Mouse (Mus musculus) kidney, postnatal 10 days (tissue): Measurements from ENCODE around the gene Pif1.

Experiments
- DNase-seq: peaks from one replicate; pipeline ENCODE4 v3.0.0; 2021; ENCODE audit warnings: mixed read lengths

Gene Pif1

GRCm38 (mm10) chr9:65600951-65601350 is 14.0 kb downstream of the Pif1 start:
- no peak for DNase-seq

GRCm38 (mm10) chr9:65603401-65604102 is 16.6 kb downstream of the Pif1 start:
- peak; percentile 39 for DNase-seq

GRCm38 (mm10) chr9:65605471-65606136 is 18.6 kb downstream of the Pif1 start:
- peak; percentile 83 for DNase-seq

GRCm38 (mm10) chr9:65606321-65607109 is 19.6 kb downstream of the Pif1 start:
- no peak for DNase-seq

- no peak for DNase-seq
These were observed 20.2 kb downstream of the Pif1 start for GRCm38 (mm10) chr9:65607120-65607519.

GRCm38 (mm10) chr9:65611969-65612486 is 25.1 kb downstream of the Pif1 start:
- DNase-seq, result no peak

GRCm38 (mm10) chr9:65613098-65613497 is 26.1 kb downstream of the Pif1 start:
- no peak for DNase-seq

GRCm38 (mm10) chr9:65619311-65619710 is 32.4 kb downstream of the Pif1 start:
- DNase-seq, result no peak

GRCm38 (mm10) chr9:65621196-65621595 is 34.2 kb downstream of the Pif1 start:
- no peak for DNase-seq

GRCm38 (mm10) chr9:65621666-65622065 is 34.7 kb downstream of the Pif1 start:
- peak; percentile 38 for DNase-seq

GRCm38 (mm10) chr9:65622826-65623225 is 35.9 kb downstream of the Pif1 start:
- no peak for DNase-seq

- no peak for DNase-seq
These were observed 37.3 kb downstream of the Pif1 start for GRCm38 (mm10) chr9:65624266-65624665.

GRCm38 (mm10) chr9:65629025-65629766 is 42.2 kb downstream of the Pif1 start, which contains the start of gene Rbpms2:
Gene Rbpms2, plus strand, starts transcription at chr9:65629648.
- DNase-seq, result peak; percentile 73

- DNase-seq, result peak; percentile 84
These were observed 43.0 kb downstream of the Pif1 start for GRCm38 (mm10) chr9:65629767-65630630.

- peak; percentile 77 for DNase-seq
These were observed 43.8 kb downstream of the Pif1 start for GRCm38 (mm10) chr9:65630631-65631353.

GRCm38 (mm10) chr9:65631354-65632021 is 44.5 kb downstream of the Pif1 start:
- DNase-seq, result peak; percentile 17

- DNase-seq, result no peak
These were observed 48.8 kb downstream of the Pif1 start for GRCm38 (mm10) chr9:65635766-65636165.

GRCm38 (mm10) chr9:65636926-65637325 is 50.0 kb downstream of the Pif1 start:
- DNase-seq, result no peak

- no peak for DNase-seq
These were observed 52.1 kb downstream of the Pif1 start for GRCm38 (mm10) chr9:65639065-65639464.

GRCm38 (mm10) chr9:65640838-65641410 is 54.0 kb downstream of the Pif1 start:
- peak; percentile 48 for DNase-seq
